Mouse (Mus musculus): Measurements from ENCODE around the gene Agbl3. TPM values are rescaled to one million over a fixed set of nuclear protein-coding genes. Genes with fewer than 3 reads are reported as not detected.

The Agbl3 gene
- polyA plus RNA-seq, 1 experiment from 2014 or later: 4.6 TPM

GRCm38 (mm10) chr6:34903851-34904250, 123.6 kb downstream of the Agbl3 start:
- Histone ChIP-seq H3K27me3 (ENCODE audit: control insufficient read depth, insufficient read depth, low read length) (no peaks in the 10 kb centered on the region), H3K27ac (ENCODE audit: low read length) (no peak overlapping the region), H3K4me1 (ENCODE audit: control insufficient read depth, insufficient read depth, low read length) (0 out of 2 replicates have a peak, but pooled peaks cover 3% of the 10 kb centered on the region), H3K4me3 (replicated peaks; ENCODE audit: low read length) (no peak overlapping the region), H3K4me2 (ENCODE audit: low read depth, low read length) (no peak overlapping the region), H3K9ac (ENCODE audit: low read length) (no peak overlapping the region), H3K36me3 (ENCODE audit: control insufficient read depth, insufficient read depth, low read length) (peaks cover 4% of the 10 kb centered on the region), H3K9me3 (replicated peaks; ENCODE audit: control insufficient read depth, low read length) (no peaks in the 10 kb centered on the region)
- ATAC-seq (ENCODE audit: insufficient read depth, low FRiP score): no peak
- 72% methylated on average over 10 of the region's 10 CpGs for WGBS

DNA sequence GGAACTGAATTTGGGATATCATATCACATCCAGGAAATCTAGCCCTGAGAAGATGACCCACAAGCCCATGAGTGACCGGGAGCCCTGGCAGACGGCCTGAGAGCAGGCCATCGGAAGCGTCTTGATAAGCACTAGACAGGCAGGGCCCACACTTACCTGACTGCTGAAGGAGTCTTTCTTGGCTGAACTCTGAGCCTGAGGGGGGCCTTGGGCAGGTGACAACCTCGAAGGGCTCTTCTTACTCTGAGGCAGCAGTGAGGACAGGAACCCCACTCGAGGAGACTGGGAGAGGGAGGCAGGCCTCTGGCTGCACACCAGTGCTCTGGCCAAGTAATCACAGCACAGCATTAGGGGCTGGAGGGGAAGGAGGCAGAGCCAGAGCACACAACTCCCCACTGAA, 124.1 kb downstream of the Agbl3 start:
- H3K9ac ChIP-seq (ENCODE audit: low read length): no peak overlapping the region
- no peak overlapping the region for H3K4me2 ChIP-seq (ENCODE audit: low read depth, low read length)
- ATAC-seq (ENCODE audit: insufficient read depth, low FRiP score): no peak
- H3K27ac ChIP-seq (ENCODE audit: low read length): no peak overlapping the region
- 80% methylated on average over 6 of the region's 6 CpGs for WGBS
- peaks cover 4% of the 10 kb centered on the region for H3K36me3 ChIP-seq (ENCODE audit: control insufficient read depth, insufficient read depth, low read length)
- 0 out of 2 replicates have a peak, but pooled peaks cover 3% of the 10 kb centered on the region for H3K4me1 ChIP-seq (ENCODE audit: control insufficient read depth, insufficient read depth, low read length)
- H3K27me3 ChIP-seq (ENCODE audit: control insufficient read depth, insufficient read depth, low read length): no peaks in the 10 kb centered on the region
- no peaks in the 10 kb centered on the region for H3K9me3 ChIP-seq (replicated peaks; ENCODE audit: control insufficient read depth, low read length)
- no peak overlapping the region for H3K4me3 ChIP-seq (replicated peaks; ENCODE audit: low read length)

DNA sequence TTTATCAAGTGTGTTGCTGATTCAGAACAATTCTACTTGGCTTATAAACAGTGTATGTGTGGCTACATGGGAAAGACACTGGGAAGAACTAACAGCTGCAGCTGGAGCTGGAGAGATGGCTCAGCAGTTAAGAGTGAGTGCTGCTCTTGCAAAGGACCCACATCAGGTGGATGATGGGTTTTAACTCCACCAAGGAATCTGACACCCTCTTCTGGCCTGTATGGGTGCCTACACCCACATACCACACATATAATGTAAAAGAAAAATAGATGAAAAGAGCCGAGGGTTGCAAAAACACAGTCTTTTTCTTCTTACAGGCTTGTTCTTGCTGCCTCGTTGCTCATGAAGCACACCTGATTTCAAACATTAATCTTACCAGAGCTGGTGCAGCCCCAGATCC, 125.9 kb downstream of the Agbl3 start:
- 75% methylated on average over 2 of the region's 2 CpGs for WGBS
- Histone ChIP-seq H3K27ac (ENCODE audit: low read length) (no peak overlapping the region), H3K4me1 (ENCODE audit: control insufficient read depth, insufficient read depth, low read length) (peaks cover 8% of the 10 kb centered on the region; the same call in 1 of the 2 replicates), H3K9me3 (replicated peaks; ENCODE audit: control insufficient read depth, low read length) (no peaks in the 10 kb centered on the region), H3K27me3 (ENCODE audit: control insufficient read depth, insufficient read depth, low read length) (no peaks in the 10 kb centered on the region), H3K4me3 (replicated peaks; ENCODE audit: low read length) (no peak overlapping the region), H3K36me3 (ENCODE audit: control insufficient read depth, insufficient read depth, low read length) (peaks cover 4% of the 10 kb centered on the region), H3K9ac (ENCODE audit: low read length) (no peak overlapping the region), H3K4me2 (ENCODE audit: low read depth, low read length) (no peak overlapping the region)
- no peak for ATAC-seq (ENCODE audit: insufficient read depth, low FRiP score)

- WGBS: 80% methylated on average over 4 of the region's 4 CpGs
- Histone ChIP-seq H3K9ac (ENCODE audit: low read length) (no peak overlapping the region), H3K27me3 (ENCODE audit: control insufficient read depth, insufficient read depth, low read length) (no peaks in the 10 kb centered on the region), H3K9me3 (replicated peaks; ENCODE audit: control insufficient read depth, low read length) (no peaks in the 10 kb centered on the region), H3K4me3 (replicated peaks; ENCODE audit: low read length) (no peak overlapping the region), H3K4me2 (ENCODE audit: low read depth, low read length) (no peak overlapping the region), H3K27ac (ENCODE audit: low read length) (no peak overlapping the region), H3K36me3 (ENCODE audit: control insufficient read depth, insufficient read depth, low read length) (peaks cover 4% of the 10 kb centered on the region), H3K4me1 (ENCODE audit: control insufficient read depth, insufficient read depth, low read length) (peaks cover 8% of the 10 kb centered on the region; the same call in 1 of the 2 replicates)
- ATAC-seq (ENCODE audit: insufficient read depth, low FRiP score): no peak
Measured at GRCm38 (mm10) chr6:34906661-34907060, 126.4 kb downstream of the Agbl3 start.

GRCm38 (mm10) chr6:34907121-34907614, 126.9 kb downstream of the Agbl3 start:
- ATAC-seq (ENCODE audit: insufficient read depth, low FRiP score): no peak
- Histone ChIP-seq H3K27ac (ENCODE audit: low read length) (no peak overlapping the region), H3K9ac (ENCODE audit: low read length) (no peak overlapping the region), H3K4me3 (replicated peaks; ENCODE audit: low read length) (no peak overlapping the region), H3K4me1 (ENCODE audit: control insufficient read depth, insufficient read depth, low read length) (peaks cover 5% of the 10 kb centered on the region; the same call in 1 of the 2 replicates), H3K9me3 (replicated peaks; ENCODE audit: control insufficient read depth, low read length) (no peaks in the 10 kb centered on the region), H3K4me2 (ENCODE audit: low read depth, low read length) (no peak overlapping the region), H3K36me3 (ENCODE audit: control insufficient read depth, insufficient read depth, low read length) (peaks cover 4% of the 10 kb centered on the region), H3K27me3 (ENCODE audit: control insufficient read depth, insufficient read depth, low read length) (no peaks in the 10 kb centered on the region)
- 83% methylated on average over 2 of the region's 2 CpGs for WGBS

- Histone ChIP-seq H3K9me3 (replicated peaks; ENCODE audit: control insufficient read depth, low read length) (no peaks in the 10 kb centered on the region), H3K4me1 (ENCODE audit: control insufficient read depth, insufficient read depth, low read length) (peaks cover 5% of the 10 kb centered on the region; the same call in 1 of the 2 replicates), H3K4me3 (replicated peaks; ENCODE audit: low read length) (no peak overlapping the region), H3K4me2 (ENCODE audit: low read depth, low read length) (no peak overlapping the region), H3K9ac (ENCODE audit: low read length) (no peak overlapping the region), H3K36me3 (ENCODE audit: control insufficient read depth, insufficient read depth, low read length) (peaks cover 4% of the 10 kb centered on the region), H3K27ac (ENCODE audit: low read length) (no peak overlapping the region), H3K27me3 (ENCODE audit: control insufficient read depth, insufficient read depth, low read length) (no peaks in the 10 kb centered on the region)
- ATAC-seq (ENCODE audit: insufficient read depth, low FRiP score): no peak
- WGBS: 82% methylated on average over 18 of the region's 18 CpGs
Measured at GRCm38 (mm10) chr6:34907696-34908260, 127.5 kb downstream of the Agbl3 start.

Other genes starting within 250 kb of the Agbl3 start
- 362 and 363 TPM in 2 replicates for gene Cald1, start 181.9 kb upstream of the Agbl3 start, polyA plus RNA-seq (2015; fragmentation: Nextera tagmentation; extraction: Ambion mirVana)
- gene Tmem140, start 82.7 kb downstream of the Agbl3 start, polyA plus RNA-seq (2015; fragmentation: Nextera tagmentation; extraction: Ambion mirVana): 2.3 and 2.8 TPM in 2 replicates
- 10.9 and 11.9 TPM in 2 replicates for gene Cyren, start 97.6 kb downstream of the Agbl3 start, polyA plus RNA-seq (2015; fragmentation: Nextera tagmentation; extraction: Ambion mirVana)
- 8.8 and 9.6 TPM in 2 replicates for gene Wdr91, start 130.4 kb downstream of the Agbl3 start, polyA plus RNA-seq (2015; fragmentation: Nextera tagmentation; extraction: Ambion mirVana)
- not detected in 2 replicates for gene Stra8, start 139.7 kb downstream of the Agbl3 start, polyA plus RNA-seq (2015; fragmentation: Nextera tagmentation; extraction: Ambion mirVana)
- 4.3 and 5.1 TPM in 2 replicates for gene Slc23a4, start 208.0 kb downstream of the Agbl3 start, polyA plus RNA-seq (2015; fragmentation: Nextera tagmentation; extraction: Ambion mirVana)